Mouse (Mus musculus): ENCODE measurements around the gene Rpl28. TPM values are rescaled to one million over a fixed set of nuclear protein-coding genes. Genes with fewer than 3 reads are reported as not detected.

Rpl28 gene
- polyA plus RNA-seq (2017; shearing (Covaris generic)): 275 TPM

GRCm38 (mm10) chr7:4792278-4793212 lies at the start of gene Rpl28:
Gene Rpl28 (plus strand): TSS chr7:4792874.

GRCm38 (mm10) chr7:4752821-4753570 lies 39.7 kb upstream of the Rpl28 start, which contains the start of gene Cox6b2:
Gene Cox6b2 (minus strand): TSS chr7:4753094.

GRCm38 (mm10) chr7:4771202-4771601 lies 21.5 kb upstream of the Rpl28 start, which contains the start of gene Fam71e2:
Gene Fam71e2 (minus strand): TSS chr7:4771302.

GRCm38 (mm10) chr7:4782759-4783158 lies 9.9 kb upstream of the Rpl28 start, which contains the start of the genes Il11 and Tmem190:
Gene Il11 (minus strand): TSS chr7:4782859.
Gene Tmem190 (plus strand): TSS chr7:4782937.

GRCm38 (mm10) chr7:4789436-4789935 lies 3.2 kb upstream of the Rpl28 start, which contains the start of gene Tmem238:
Gene Tmem238 (minus strand): TSS chr7:4789656.

GRCm38 (mm10) chr7:4812303-4813104 lies 19.8 kb downstream of the Rpl28 start, which contains the start of gene Ube2s:
Gene Ube2s (minus strand): TSS chr7:4812590.

GRCm38 (mm10) chr7:4844245-4844916 lies 51.7 kb downstream of the Rpl28 start, which contains the start of gene Shisa7:
Gene Shisa7 (minus strand): TSS chr7:4844696.

Other genes starting within 250 kb of the Rpl28 start
- gene Syt5, start 245.3 kb upstream of the Rpl28 start, polyA plus RNA-seq (2017; shearing (Covaris generic)): 0.55 TPM
- not detected for gene Ptprh, start 188.8 kb upstream of the Rpl28 start, polyA plus RNA-seq (2017; shearing (Covaris generic))
- gene Tmem86b, start 161.5 kb upstream of the Rpl28 start, polyA plus RNA-seq (2017; shearing (Covaris generic)): 4.2 TPM
- gene Ppp6r1, start 133.9 kb upstream of the Rpl28 start, polyA plus RNA-seq (2017; shearing (Covaris generic)): 33.7 TPM
- gene Hspbp1, start 107.8 kb upstream of the Rpl28 start, polyA plus RNA-seq (2017; shearing (Covaris generic)): 79.2 TPM
- gene Brsk1, start 102.3 kb upstream of the Rpl28 start, polyA plus RNA-seq (2017; shearing (Covaris generic)): 0.59 TPM
- 0.13 TPM for gene Tmem150b, start 67.6 kb upstream of the Rpl28 start, polyA plus RNA-seq (2017; shearing (Covaris generic))
- gene Kmt5c, start 52.8 kb upstream of the Rpl28 start, polyA plus RNA-seq (2017; shearing (Covaris generic)): 52.5 TPM
- gene Cox6b2, start 39.8 kb upstream of the Rpl28 start, polyA plus RNA-seq (2017; shearing (Covaris generic)): 3.0 TPM
- not detected for gene Fam71e2, start 21.6 kb upstream of the Rpl28 start, polyA plus RNA-seq (2017; shearing (Covaris generic))
- gene Il11, start 10.0 kb upstream of the Rpl28 start, polyA plus RNA-seq (2017; shearing (Covaris generic)): not detected
- not detected for gene Tmem190, start 9.9 kb upstream of the Rpl28 start, polyA plus RNA-seq (2017; shearing (Covaris generic))
- gene Tmem238, start 3.2 kb upstream of the Rpl28 start, polyA plus RNA-seq (2017; shearing (Covaris generic)): 0.45 TPM
- 111 TPM for gene Ube2s, start 19.7 kb downstream of the Rpl28 start, polyA plus RNA-seq (2017; shearing (Covaris generic))
- not detected for gene Shisa7, start 51.8 kb downstream of the Rpl28 start, polyA plus RNA-seq (2017; shearing (Covaris generic))
- gene Isoc2b, start 77.4 kb downstream of the Rpl28 start, polyA plus RNA-seq (2017; shearing (Covaris generic)): 46.1 TPM
- 0.68 TPM for gene Isoc2a, start 84.3 kb downstream of the Rpl28 start, polyA plus RNA-seq (2017; shearing (Covaris generic))
- not detected for gene Gm36210, start 113.6 kb downstream of the Rpl28 start, polyA plus RNA-seq (2017; shearing (Covaris generic))
- gene Zfp628, start 122.3 kb downstream of the Rpl28 start, polyA plus RNA-seq (2017; shearing (Covaris generic)): 0.94 TPM
- gene Nat14, start 129.2 kb downstream of the Rpl28 start, polyA plus RNA-seq (2017; shearing (Covaris generic)): 1.9 TPM
- gene Ssc5d, start 132.9 kb downstream of the Rpl28 start, polyA plus RNA-seq (2017; shearing (Covaris generic)): not detected
- gene Sbk2, start 171.5 kb downstream of the Rpl28 start, polyA plus RNA-seq (2017; shearing (Covaris generic)): 0.17 TPM
- not detected for gene Sbk3, start 178.3 kb downstream of the Rpl28 start, polyA plus RNA-seq (2017; shearing (Covaris generic))
- 17.6 TPM for gene Zfp579, start 203.3 kb downstream of the Rpl28 start, polyA plus RNA-seq (2017; shearing (Covaris generic))
- gene Zfp524, start 221.5 kb downstream of the Rpl28 start, polyA plus RNA-seq (2017; shearing (Covaris generic)): 36.2 TPM
- gene Fiz1, start 221.8 kb downstream of the Rpl28 start, polyA plus RNA-seq (2017; shearing (Covaris generic)): 45.0 TPM
- gene Gm44973, start 222.6 kb downstream of the Rpl28 start, polyA plus RNA-seq (2017; shearing (Covaris generic)): 10.5 TPM
- 12.2 TPM for gene Zfp865, start 227.5 kb downstream of the Rpl28 start, polyA plus RNA-seq (2017; shearing (Covaris generic))
- not detected for gene Ccdc106, start 227.7 kb downstream of the Rpl28 start, polyA plus RNA-seq (2017; shearing (Covaris generic))
- gene 4632433K11Rik, start 241.2 kb downstream of the Rpl28 start, polyA plus RNA-seq (2017; shearing (Covaris generic)): not detected
- 4.6 TPM for gene Zfp784, start 245.6 kb downstream of the Rpl28 start, polyA plus RNA-seq (2017; shearing (Covaris generic))

Data from inflammation-experienced regulatory T-cells, adult 16 weeks (primary cell).